Mouse (Mus musculus) large intestine, adult 2 months (tissue): ENCODE measurements around the gene Frmd7. TPM values are rescaled to one million over a fixed set of nuclear protein-coding genes. Genes with fewer than 3 reads are reported as not detected.

ENCODE experiments used
- DNase-seq: peaks from one replicate; pipeline ENCODE4 v3.0.0-alpha.2; 2012; ENCODE audit warnings: low read depth, low spot score
- WGBS: fragments of 180-500 bp; shearing (Covaris S2); methylation state at CpG from one replicate; pipeline ENCODE4 v1.1.7; 2018; 5-methylcytosine and 5-hydroxymethylcytosine counted together
- polyA plus RNA-seq: library from polyadenylated mRNA; depleted of rRNA; stranded (reverse); fragments of >200 nt; gene quantifications from 2 replicates; pipeline ENCODE4 v1.2.3, GENCODE M21; 2012; rRNA removed

The Frmd7 gene
- polyA plus RNA-seq, 1 experiment = not detected

GRCm38 (mm10) chrX:50874246-50875002 is 68.1 kb downstream of the Frmd7 start:
- no peak for DNase-seq
- WGBS = 82% methylated on average over 6 of the region's 6 CpGs

GRCm38 (mm10) chrX:50864734-50865133 is 77.8 kb downstream of the Frmd7 start:
- DNase-seq = no peak
- 73% methylated on average over 5 of the region's 5 CpGs for WGBS

GRCm38 (mm10) chrX:50863771-50864170 is 78.7 kb downstream of the Frmd7 start:
- no peak for DNase-seq
- 82% methylated on average over 2 of the region's 2 CpGs for WGBS

GRCm38 (mm10) chrX:50850428-50851184 is 91.9 kb downstream of the Frmd7 start:
- DNase-seq = no peak
- 52% methylated on average over 6 of the region's 6 CpGs for WGBS

Other genes with a start within 250 kb of the Frmd7 start
- 0.62 and 1.1 TPM in 2 replicates for gene Stk26, start 101.7 kb downstream of the Frmd7 start, polyA plus RNA-seq
- 5.3 and 9.0 TPM in 2 replicates for gene Rap2c, start 75.3 kb upstream of the Frmd7 start, polyA plus RNA-seq